Mouse (Mus musculus): Measurements from ENCODE around the gene Hist1h3d. TPM values are rescaled to one million over a fixed set of nuclear protein-coding genes. Genes with fewer than 3 reads are reported as not detected.
"Not testable (repeated sequence)": the region's sequence is repeated elsewhere in the genome, so short reads cannot be mapped to it uniquely, and the experiment has no call there.

The Hist1h3d gene
- polyA plus RNA-seq, 1 experiment from 2014 or later, result 2.3 TPM

DNA sequence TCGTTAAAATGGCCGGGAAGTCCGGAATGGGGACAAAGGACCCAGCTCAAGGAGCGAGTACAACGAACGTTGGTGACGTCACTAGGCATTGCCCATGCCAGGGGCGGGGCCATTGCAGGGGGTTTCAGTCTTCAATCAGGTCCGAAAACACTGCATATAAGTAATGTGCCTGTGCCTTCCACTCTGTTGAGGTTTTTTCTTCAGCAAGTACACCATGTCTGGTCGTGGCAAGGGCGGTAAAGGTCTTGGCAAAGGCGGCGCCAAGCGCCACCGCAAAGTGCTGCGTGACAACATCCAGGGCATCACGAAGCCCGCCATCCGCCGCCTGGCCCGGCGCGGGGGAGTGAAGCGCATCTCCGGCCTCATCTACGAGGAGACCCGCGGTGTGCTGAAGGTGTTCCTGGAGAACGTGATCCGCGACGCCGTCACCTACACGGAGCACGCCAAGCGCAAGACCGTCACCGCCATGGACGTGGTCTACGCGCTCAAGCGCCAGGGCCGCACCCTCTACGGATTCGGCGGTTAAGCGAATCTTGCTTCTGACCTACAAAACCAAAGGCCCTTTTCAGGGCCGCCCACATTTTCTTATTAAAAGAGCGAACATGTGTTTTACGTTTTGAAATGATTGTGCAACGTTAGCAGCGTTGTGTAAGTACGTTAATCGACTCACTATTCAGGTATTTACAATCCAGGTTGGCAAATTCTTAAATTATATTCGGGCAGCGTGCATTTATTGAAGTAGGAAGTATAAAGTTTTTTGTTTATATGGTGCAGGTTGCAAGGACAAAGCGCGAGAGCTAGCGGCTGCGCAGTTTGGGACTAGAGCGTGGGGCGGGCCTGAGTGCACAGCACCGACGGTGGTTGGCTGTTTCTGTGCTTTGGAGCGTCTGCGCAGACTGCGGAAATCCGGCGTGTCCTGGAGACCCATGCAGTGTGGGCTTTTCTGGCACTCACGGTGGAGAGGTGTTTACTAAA, 44.4 kb upstream of the Hist1h3d start, which contains the start of gene Hist1h4h:
TSS of gene Hist1h4h (plus strand) at position 150 of the 975 bp plus-strand sequence.
- peak within 1 kb of the TSS; percentile 74 for H3K4me2 ChIP-seq (replicated peaks; ENCODE audit: low read depth)
- H3K4me3 ChIP-seq (ENCODE audit: low read depth, low read length), result peak within 1 kb of the TSS; percentile 49
- WGBS, result under 1% methylated on average over 53 of the region's 70 CpGs
- peaks cover 7% of the 10 kb centered on the region; the same call in 1 of the 2 replicates for H3K4me1 ChIP-seq (replicated peaks; ENCODE audit: control insufficient read depth, insufficient read depth, low read length)
- H3K9me3 ChIP-seq (ENCODE audit: control insufficient read depth), result no peaks in the 10 kb centered on the region
- ATAC-seq, result peak; percentile 71
- no peaks in the 10 kb centered on the region for H3K27me3 ChIP-seq (replicated peaks; ENCODE audit: control insufficient read depth, insufficient read depth, low read length)
- TF ChIP-seq CTCF (IDR thresholded peaks at IDR 0.05; ENCODE audit: low read depth), result no peak
- H3K9ac ChIP-seq (ENCODE audit: low read depth, low read length), result peak within 1 kb of the TSS; percentile 65
- peak within 1 kb of the TSS; percentile 96 for H3K27ac ChIP-seq (ENCODE audit: low read depth, low read length)
- H3K36me3 ChIP-seq (ENCODE audit: control insufficient read depth, insufficient read depth), result no peaks in the 10 kb centered on the region

DNA sequence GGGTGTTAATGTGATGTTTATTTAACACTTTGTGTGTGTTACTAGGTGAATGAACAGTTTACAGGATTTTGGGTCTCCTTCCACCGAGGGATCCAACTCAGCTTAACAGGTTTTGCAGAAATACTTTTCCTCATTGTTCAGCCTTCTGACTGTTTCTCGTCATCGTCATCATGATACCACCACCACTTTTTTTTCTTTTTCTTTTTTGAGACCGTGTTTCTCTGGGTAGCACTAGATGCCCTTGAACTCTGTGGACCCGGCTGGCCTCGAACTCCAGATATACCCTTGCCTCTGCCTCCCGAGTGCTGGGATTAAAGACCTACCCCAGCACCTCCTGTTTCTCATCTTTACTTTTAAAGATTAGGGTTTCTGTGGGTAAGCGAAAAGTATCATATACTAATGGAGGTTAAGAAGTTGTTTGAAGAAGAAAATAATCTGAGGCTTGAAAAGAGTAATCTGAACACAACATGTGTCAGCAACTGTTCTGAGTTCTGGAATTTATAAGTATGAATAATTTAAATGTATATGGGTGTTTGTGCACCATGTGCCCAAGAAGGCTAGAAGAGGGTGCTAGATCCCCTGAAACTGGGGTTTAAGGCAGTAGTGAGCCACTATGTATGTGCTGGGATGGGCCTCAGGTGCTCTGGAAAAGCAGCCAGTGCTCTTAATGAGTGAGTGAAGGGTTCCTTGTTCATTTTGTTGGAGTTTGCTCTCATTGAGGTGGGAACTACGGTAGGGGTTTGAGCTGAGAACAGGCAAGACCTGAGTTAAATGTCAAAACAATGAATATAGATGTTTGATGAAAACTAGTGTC, 43.1 kb upstream of the Hist1h3d start:
- TF ChIP-seq CTCF (IDR thresholded peaks at IDR 0.05; ENCODE audit: low read depth), result no peak
- 17% methylated on average over 9 of the region's 9 CpGs for WGBS
- no peaks in the 10 kb centered on the region for H3K9me3 ChIP-seq (ENCODE audit: control insufficient read depth)
- H3K9ac ChIP-seq (ENCODE audit: low read depth, low read length), result no peak overlapping the region; the same call in 1 of the 2 replicates
- no peak for ATAC-seq
- H3K27me3 ChIP-seq (replicated peaks; ENCODE audit: control insufficient read depth, insufficient read depth, low read length), result no peaks in the 10 kb centered on the region
- peaks cover 3% of the 10 kb centered on the region; the same call in 1 of the 2 replicates for H3K4me1 ChIP-seq (replicated peaks; ENCODE audit: control insufficient read depth, insufficient read depth, low read length)
- H3K36me3 ChIP-seq (ENCODE audit: control insufficient read depth, insufficient read depth), result no peaks in the 10 kb centered on the region
- H3K4me3 ChIP-seq (ENCODE audit: low read depth, low read length), result peak overlapping the region; percentile 49
- 0 out of 2 replicates have a peak overlapping the region, but pooled peaks have one; percentile 96 for H3K27ac ChIP-seq (ENCODE audit: low read depth, low read length)
- H3K4me2 ChIP-seq (replicated peaks; ENCODE audit: low read depth), result peak overlapping the region; percentile 74

GRCm38 (mm10) chr13:23533560-23534367, 41.8 kb upstream of the Hist1h3d start, which contains the start of gene Hist1h2af:
Gene Hist1h2af, plus strand, starts transcription at chr13:23533906.
- H3K9me3 ChIP-seq (ENCODE audit: control insufficient read depth); H3K27me3 ChIP-seq (replicated peaks; ENCODE audit: control insufficient read depth, insufficient read depth, low read length); H3K36me3 ChIP-seq (ENCODE audit: control insufficient read depth, insufficient read depth); H3K4me1 ChIP-seq (replicated peaks; ENCODE audit: control insufficient read depth, insufficient read depth, low read length): not testable (repeated sequence)
- peak within 1 kb of the TSS; percentile 45 for H3K4me3 ChIP-seq (ENCODE audit: low read depth, low read length)
- peak; percentile 20 for TF ChIP-seq CTCF (IDR thresholded peaks at IDR 0.05; ENCODE audit: low read depth)
- WGBS, result under 1% methylated on average over 25 of the region's 53 CpGs
- ATAC-seq, result 0 out of 2 replicates have a peak, but pooled peaks have one; percentile 22
- peak within 1 kb of the TSS; percentile 43; the same call in 1 of the 2 replicates for H3K9ac ChIP-seq (ENCODE audit: low read depth, low read length)
- H3K27ac ChIP-seq (ENCODE audit: low read depth, low read length), result peak within 1 kb of the TSS; percentile 51
- H3K4me2 ChIP-seq (replicated peaks; ENCODE audit: low read depth), result peak within 1 kb of the TSS; percentile 82

DNA sequence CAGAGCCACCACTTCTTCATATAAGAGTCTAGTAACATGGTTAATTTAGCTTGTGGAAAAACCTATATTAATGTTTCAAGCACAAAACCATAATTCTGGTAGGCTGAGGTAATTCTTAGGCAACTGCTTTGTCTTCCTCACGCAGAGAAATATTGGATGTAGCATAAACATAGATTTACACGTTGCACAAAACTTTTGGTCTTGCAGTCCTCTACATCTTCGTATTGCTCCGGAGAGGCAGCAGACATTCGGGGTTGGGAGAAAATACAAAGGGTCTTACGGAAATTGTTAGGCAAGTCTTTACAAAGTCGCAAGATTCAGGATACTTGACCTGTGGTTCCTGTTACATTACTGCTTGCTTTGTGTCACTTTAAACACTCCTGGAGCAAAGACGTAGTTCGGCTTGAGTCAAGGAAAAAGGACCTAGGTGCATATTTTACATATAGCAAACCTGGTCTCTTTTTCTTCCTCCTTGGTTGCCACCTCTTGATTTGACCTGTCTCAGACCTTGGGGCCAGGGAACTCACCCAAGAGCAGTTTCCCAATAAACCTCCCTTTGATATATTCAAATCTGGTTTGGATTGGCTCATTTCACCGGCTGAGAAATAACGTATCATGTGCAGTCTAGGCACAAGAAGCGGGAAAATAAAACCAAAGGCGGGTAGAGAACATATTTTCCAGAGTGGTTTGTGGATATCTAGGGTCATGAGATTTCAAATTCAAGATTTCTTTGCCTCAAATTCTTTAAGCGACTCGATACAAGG, 41.0 kb upstream of the Hist1h3d start:
- H3K27me3 ChIP-seq (replicated peaks; ENCODE audit: control insufficient read depth, insufficient read depth, low read length), result no peaks in the 10 kb centered on the region
- peak overlapping the region; percentile 45 for H3K4me3 ChIP-seq (ENCODE audit: low read depth, low read length)
- TF ChIP-seq CTCF (IDR thresholded peaks at IDR 0.05; ENCODE audit: low read depth), result no peak
- peaks cover 3% of the 10 kb centered on the region; the same call in 1 of the 2 replicates for H3K4me1 ChIP-seq (replicated peaks; ENCODE audit: control insufficient read depth, insufficient read depth, low read length)
- peak overlapping the region; percentile 43; the same call in 1 of the 2 replicates for H3K9ac ChIP-seq (ENCODE audit: low read depth, low read length)
- peak; percentile 48 for ATAC-seq
- under 1% methylated on average over 15 of the region's 15 CpGs for WGBS
- H3K4me2 ChIP-seq (replicated peaks; ENCODE audit: low read depth), result peak overlapping the region; percentile 82
- H3K36me3 ChIP-seq (ENCODE audit: control insufficient read depth, insufficient read depth), result no peaks in the 10 kb centered on the region
- peak overlapping the region; percentile 51 for H3K27ac ChIP-seq (ENCODE audit: low read depth, low read length)
- no peaks in the 10 kb centered on the region for H3K9me3 ChIP-seq (ENCODE audit: control insufficient read depth)

- WGBS, result under 1% methylated on average over 36 of the region's 62 CpGs
- Histone ChIP-seq H3K4me3 (ENCODE audit: low read depth, low read length) (peak within 1 kb of the TSS; percentile 45), H3K9ac (ENCODE audit: low read depth, low read length) (peak within 1 kb of the TSS; percentile 43), H3K27ac (ENCODE audit: low read depth, low read length) (peak within 1 kb of the TSS; percentile 51), H3K4me2 (replicated peaks; ENCODE audit: low read depth) (peak within 1 kb of the TSS; percentile 82)
- not testable (repeated sequence) for H3K27me3 ChIP-seq (replicated peaks; ENCODE audit: control insufficient read depth, insufficient read depth, low read length); H3K4me1 ChIP-seq (replicated peaks; ENCODE audit: control insufficient read depth, insufficient read depth, low read length); H3K36me3 ChIP-seq (ENCODE audit: control insufficient read depth, insufficient read depth); H3K9me3 ChIP-seq (ENCODE audit: control insufficient read depth)
- ATAC-seq, result peak; percentile 85
Observed at GRCm38 (mm10) chr13:23535137-23536075, 40.2 kb upstream of the Hist1h3d start, which contains the start of gene Hist1h3g. Gene Hist1h3g, plus strand, starts transcription at chr13:23535422.
